Mouse (Mus musculus) frontal cortex, adult (tissue): ENCODE data around the gene Pnkd.
"Not testable (repeated sequence)": the region's sequence is repeated elsewhere in the genome, so short reads cannot be mapped to it uniquely, and the experiment has no call there.

Experiments
- ATAC-seq: cut with Nextera tagmentation; 2 replicates; pipeline ENCODE4 v1.9.2; 2017; ENCODE audit warnings: mild to moderate bottlenecking, moderate library complexity, mixed read lengths; ENCODE audit not compliant: low TSS enrichment

The Pnkd gene

GRCm38 (mm10) chr1:74329899-74330431, 45.2 kb downstream of the Pnkd start:
- no peak for ATAC-seq

GRCm38 (mm10) chr1:74331046-74331681, 46.4 kb downstream of the Pnkd start:
- no peak for ATAC-seq

GRCm38 (mm10) chr1:74332241-74332763, 47.6 kb downstream of the Pnkd start:
- ATAC-seq, result peak; percentile 87

GRCm38 (mm10) chr1:74332930-74333329, 48.2 kb downstream of the Pnkd start:
- ATAC-seq, result peak; percentile 5; the same call in 1 of the 2 replicates

GRCm38 (mm10) chr1:74334607-74335006, 49.9 kb downstream of the Pnkd start:
- ATAC-seq, result no peak

GRCm38 (mm10) chr1:74335033-74335432, 50.3 kb downstream of the Pnkd start:
- no peak for ATAC-seq

GRCm38 (mm10) chr1:74335436-74336170, 50.9 kb downstream of the Pnkd start:
- no peak for ATAC-seq

- ATAC-seq, result no peak
These were observed 52.6 kb downstream of the Pnkd start for GRCm38 (mm10) chr1:74337241-74337771.

- ATAC-seq, result no peak
These were observed 53.3 kb downstream of the Pnkd start for GRCm38 (mm10) chr1:74338013-74338412.

GRCm38 (mm10) chr1:74338626-74339025, 53.9 kb downstream of the Pnkd start:
- ATAC-seq, result no peak

- ATAC-seq, result no peak
These were observed 55.2 kb downstream of the Pnkd start for GRCm38 (mm10) chr1:74339917-74340316.

GRCm38 (mm10) chr1:74340361-74340764, 55.6 kb downstream of the Pnkd start:
- ATAC-seq, result peak; percentile 60

- ATAC-seq, result not testable (repeated sequence)
These were observed 56.3 kb downstream of the Pnkd start for GRCm38 (mm10) chr1:74340992-74341391.

- ATAC-seq, result 0 out of 2 replicates have a peak, but pooled peaks have one; percentile 17
These were observed 57.2 kb downstream of the Pnkd start for GRCm38 (mm10) chr1:74341898-74342297.

GRCm38 (mm10) chr1:74342308-74342707, 57.6 kb downstream of the Pnkd start:
- no peak; the same call in 1 of the 2 replicates for ATAC-seq

- ATAC-seq, result no peak
These were observed 58.4 kb downstream of the Pnkd start for GRCm38 (mm10) chr1:74343161-74343560.

- no peak for ATAC-seq
These were observed 59.6 kb downstream of the Pnkd start for GRCm38 (mm10) chr1:74344163-74344916.

GRCm38 (mm10) chr1:74351185-74351769, 66.5 kb downstream of the Pnkd start:
- no peak for ATAC-seq

GRCm38 (mm10) chr1:74352532-74353096, 67.9 kb downstream of the Pnkd start:
- ATAC-seq, result no peak

- ATAC-seq, result no peak
These were observed 68.9 kb downstream of the Pnkd start for GRCm38 (mm10) chr1:74353453-74354229.
